Mouse (Mus musculus): ENCODE data around the gene Asic2. TPM values are rescaled to one million over a fixed set of nuclear protein-coding genes. Genes with fewer than 3 reads are reported as not detected.
"Not testable (repeated sequence)": the region's sequence is repeated elsewhere in the genome, so short reads cannot be mapped to it uniquely, and the experiment has no call there.

Asic2 gene
- polyA plus RNA-seq, 1 experiment = 0.08 TPM

DNA sequence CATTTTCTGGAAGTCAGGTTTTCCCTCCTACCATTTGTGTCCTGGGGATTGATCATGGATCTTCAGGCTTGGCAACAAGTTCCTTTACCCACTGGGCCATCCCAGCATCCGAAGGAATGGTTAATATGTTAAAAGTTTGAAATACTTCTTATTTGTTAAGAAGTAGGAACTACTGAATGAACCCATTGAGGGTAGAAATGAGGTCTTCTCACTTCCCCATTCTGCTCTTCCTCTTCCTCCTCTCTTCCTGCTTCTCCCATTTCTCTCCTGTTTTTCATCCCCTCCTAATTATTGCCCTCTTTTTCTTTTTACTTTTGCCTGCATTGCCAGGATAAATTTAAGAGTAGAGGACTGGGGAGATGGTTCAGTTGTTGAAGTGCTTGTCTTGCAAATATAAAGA, 696.8 kb downstream of the Asic2 start:
- WGBS = 67% methylated on average over 1 of the region's 1 CpGs
- Histone ChIP-seq H3K27me3 (ENCODE audit: control insufficient read depth, insufficient read depth, low read length) (no peaks in the 10 kb centered on the region), H3K4me1 (replicated peaks; ENCODE audit: control insufficient read depth, insufficient read depth, low read length) (no peaks in the 10 kb centered on the region), H3K4me3 (ENCODE audit: control insufficient read depth, insufficient read depth, low read length) (no peak overlapping the region), H3K36me3 (ENCODE audit: control insufficient read depth, insufficient read depth, low read length) (no peaks in the 10 kb centered on the region), H3K27ac (ENCODE audit: control insufficient read depth, insufficient read depth, low read length) (no peak overlapping the region)
- TF ChIP-seq CTCF (IDR thresholded peaks at IDR 0.05; ENCODE audit: borderline replicate concordance, control insufficient read depth, extremely low read depth, insufficient read depth, low read length, poor library complexity) (no peak), POLR2A (IDR thresholded peaks at IDR 0.05; ENCODE audit: control insufficient read depth, extremely low read depth, insufficient read depth, low read length, poor library complexity) (no peak)
- no peak for DNase-seq

GRCm38 (mm10) chr11:81270518-81270917, 697.7 kb downstream of the Asic2 start:
- Histone ChIP-seq H3K27ac (ENCODE audit: control insufficient read depth, insufficient read depth, low read length) (no peak overlapping the region), H3K27me3 (ENCODE audit: control insufficient read depth, insufficient read depth, low read length) (no peaks in the 10 kb centered on the region), H3K4me3 (ENCODE audit: control insufficient read depth, insufficient read depth, low read length) (no peak overlapping the region), H3K36me3 (ENCODE audit: control insufficient read depth, insufficient read depth, low read length) (no peaks in the 10 kb centered on the region), H3K4me1 (replicated peaks; ENCODE audit: control insufficient read depth, insufficient read depth, low read length) (no peaks in the 10 kb centered on the region)
- 88% methylated on average over 7 of the region's 7 CpGs for WGBS
- TF ChIP-seq CTCF (IDR thresholded peaks at IDR 0.05; ENCODE audit: borderline replicate concordance, control insufficient read depth, extremely low read depth, insufficient read depth, low read length, poor library complexity) (no peak), POLR2A (IDR thresholded peaks at IDR 0.05; ENCODE audit: control insufficient read depth, extremely low read depth, insufficient read depth, low read length, poor library complexity) (no peak)
- DNase-seq = no peak

DNA sequence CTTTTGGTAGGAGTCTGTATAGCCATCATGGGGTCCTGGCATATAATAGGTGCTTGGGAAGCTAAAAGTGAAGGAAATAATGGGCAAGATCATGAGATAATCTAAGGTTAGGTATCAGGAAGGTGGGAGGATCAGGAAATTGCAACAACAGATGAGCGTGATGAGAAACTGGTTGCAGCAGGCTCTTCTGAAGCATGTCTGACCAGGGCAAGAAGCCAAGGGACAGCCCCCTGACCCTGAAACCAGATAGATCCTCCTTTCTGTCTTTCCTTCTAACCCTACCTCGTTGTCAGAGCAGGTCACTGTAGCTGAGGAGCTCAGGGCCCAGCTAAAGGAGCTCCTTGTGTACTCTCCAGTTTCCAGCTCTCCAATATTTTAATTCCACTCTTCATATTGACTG, 704.5 kb downstream of the Asic2 start:
- WGBS = 59% methylated on average over 2 of the region's 2 CpGs
- TF ChIP-seq POLR2A (IDR thresholded peaks at IDR 0.05; ENCODE audit: control insufficient read depth, extremely low read depth, insufficient read depth, low read length, poor library complexity) (no peak), CTCF (IDR thresholded peaks at IDR 0.05; ENCODE audit: borderline replicate concordance, control insufficient read depth, extremely low read depth, insufficient read depth, low read length, poor library complexity) (no peak)
- no peaks in the 10 kb centered on the region for H3K4me1 ChIP-seq (replicated peaks; ENCODE audit: control insufficient read depth, insufficient read depth, low read length)
- no peak overlapping the region for H3K27ac ChIP-seq (ENCODE audit: control insufficient read depth, insufficient read depth, low read length)
- no peak for DNase-seq
- no peak overlapping the region for H3K4me3 ChIP-seq (ENCODE audit: control insufficient read depth, insufficient read depth, low read length)
- no peaks in the 10 kb centered on the region for H3K27me3 ChIP-seq (ENCODE audit: control insufficient read depth, insufficient read depth, low read length)
- no peaks in the 10 kb centered on the region for H3K36me3 ChIP-seq (ENCODE audit: control insufficient read depth, insufficient read depth, low read length)

DNA sequence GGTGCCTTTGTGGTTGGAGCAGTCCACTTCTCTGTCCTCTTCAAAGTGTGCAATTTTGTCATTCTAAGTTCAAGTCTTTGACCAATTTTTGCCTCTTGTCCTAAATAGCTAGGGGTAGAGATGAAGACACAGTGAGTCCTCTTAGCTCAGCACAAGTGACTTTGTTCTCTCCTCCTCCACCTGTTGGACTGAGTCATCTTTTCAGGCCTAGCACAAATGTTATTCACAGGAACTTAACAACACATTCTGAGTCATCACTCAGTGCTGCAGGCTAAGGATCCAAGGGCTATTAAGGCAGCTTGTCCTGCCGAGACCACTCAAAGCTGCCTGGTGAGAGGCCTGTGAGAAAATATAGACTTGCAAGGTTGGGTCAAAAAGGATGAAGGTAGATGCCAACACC, 705.1 kb downstream of the Asic2 start:
- H3K4me3 ChIP-seq (ENCODE audit: control insufficient read depth, insufficient read depth, low read length) = no peak overlapping the region
- H3K36me3 ChIP-seq (ENCODE audit: control insufficient read depth, insufficient read depth, low read length) = no peaks in the 10 kb centered on the region
- H3K4me1 ChIP-seq (replicated peaks; ENCODE audit: control insufficient read depth, insufficient read depth, low read length) = no peaks in the 10 kb centered on the region
- WGBS = 79% methylated on average over 1 of the region's 1 CpGs
- no peak overlapping the region for H3K27ac ChIP-seq (ENCODE audit: control insufficient read depth, insufficient read depth, low read length)
- TF ChIP-seq CTCF (IDR thresholded peaks at IDR 0.05; ENCODE audit: borderline replicate concordance, control insufficient read depth, extremely low read depth, insufficient read depth, low read length, poor library complexity) (no peak), POLR2A (IDR thresholded peaks at IDR 0.05; ENCODE audit: control insufficient read depth, extremely low read depth, insufficient read depth, low read length, poor library complexity) (no peak)
- no peak for DNase-seq
- no peaks in the 10 kb centered on the region for H3K27me3 ChIP-seq (ENCODE audit: control insufficient read depth, insufficient read depth, low read length)

- Histone ChIP-seq H3K27me3 (ENCODE audit: control insufficient read depth, insufficient read depth, low read length) (no peaks in the 10 kb centered on the region), H3K36me3 (ENCODE audit: control insufficient read depth, insufficient read depth, low read length) (no peaks in the 10 kb centered on the region), H3K4me1 (replicated peaks; ENCODE audit: control insufficient read depth, insufficient read depth, low read length) (no peaks in the 10 kb centered on the region), H3K4me3 (ENCODE audit: control insufficient read depth, insufficient read depth, low read length) (no peak overlapping the region), H3K27ac (ENCODE audit: control insufficient read depth, insufficient read depth, low read length) (no peak overlapping the region)
- 91% methylated on average over 3 of the region's 3 CpGs for WGBS
- DNase-seq = no peak
- no peak for TF ChIP-seq POLR2A (IDR thresholded peaks at IDR 0.05; ENCODE audit: control insufficient read depth, extremely low read depth, insufficient read depth, low read length, poor library complexity)
- no peak for TF ChIP-seq CTCF (IDR thresholded peaks at IDR 0.05; ENCODE audit: borderline replicate concordance, control insufficient read depth, extremely low read depth, insufficient read depth, low read length, poor library complexity)
Observed at GRCm38 (mm10) chr11:81261259-81261658, 707.0 kb downstream of the Asic2 start.

DNA sequence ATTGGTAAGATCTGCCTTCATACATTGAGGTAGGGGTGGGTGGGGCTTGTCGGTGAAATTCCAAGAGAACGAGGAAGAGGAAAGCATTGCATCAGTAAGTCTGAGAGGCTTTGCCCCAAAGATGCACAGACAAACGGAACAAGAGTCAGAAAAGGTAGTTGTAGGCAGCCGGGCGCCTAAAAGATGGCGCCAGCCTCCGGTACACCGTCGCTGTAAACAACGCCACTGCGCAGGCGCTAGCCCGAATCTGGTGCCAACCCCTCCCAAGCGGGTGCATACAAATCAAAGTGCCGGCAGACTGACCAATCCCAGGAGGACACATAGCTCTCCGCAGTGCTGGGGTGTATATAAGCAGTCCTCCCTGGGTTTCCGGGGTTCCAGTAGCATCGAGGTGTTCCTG, 727.1 kb downstream of the Asic2 start:
- H3K4me1 ChIP-seq (replicated peaks; ENCODE audit: control insufficient read depth, insufficient read depth, low read length); H3K36me3 ChIP-seq (ENCODE audit: control insufficient read depth, insufficient read depth, low read length); H3K27ac ChIP-seq (ENCODE audit: control insufficient read depth, insufficient read depth, low read length); DNase-seq; H3K4me3 ChIP-seq (ENCODE audit: control insufficient read depth, insufficient read depth, low read length); H3K27me3 ChIP-seq (ENCODE audit: control insufficient read depth, insufficient read depth, low read length): not testable (repeated sequence)
- WGBS = 94% methylated on average over 18 of the region's 18 CpGs

- Histone ChIP-seq H3K27ac (ENCODE audit: control insufficient read depth, insufficient read depth, low read length) (no peak overlapping the region), H3K27me3 (ENCODE audit: control insufficient read depth, insufficient read depth, low read length) (no peaks in the 10 kb centered on the region), H3K4me1 (replicated peaks; ENCODE audit: control insufficient read depth, insufficient read depth, low read length) (no peaks in the 10 kb centered on the region), H3K36me3 (ENCODE audit: control insufficient read depth, insufficient read depth, low read length) (no peaks in the 10 kb centered on the region), H3K4me3 (ENCODE audit: control insufficient read depth, insufficient read depth, low read length) (no peak overlapping the region)
- 64% methylated on average over 13 of the region's 13 CpGs for WGBS
- no peak for DNase-seq
- TF ChIP-seq POLR2A (IDR thresholded peaks at IDR 0.05; ENCODE audit: control insufficient read depth, extremely low read depth, insufficient read depth, low read length, poor library complexity) = no peak
- TF ChIP-seq CTCF (IDR thresholded peaks at IDR 0.05; ENCODE audit: borderline replicate concordance, control insufficient read depth, extremely low read depth, insufficient read depth, low read length, poor library complexity) = no peak
Observed at GRCm38 (mm10) chr11:81239966-81240681, 728.1 kb downstream of the Asic2 start.
